Comparison of ENCODE assay signal across 35 mouse cellular contexts in the genomic region with DNA sequence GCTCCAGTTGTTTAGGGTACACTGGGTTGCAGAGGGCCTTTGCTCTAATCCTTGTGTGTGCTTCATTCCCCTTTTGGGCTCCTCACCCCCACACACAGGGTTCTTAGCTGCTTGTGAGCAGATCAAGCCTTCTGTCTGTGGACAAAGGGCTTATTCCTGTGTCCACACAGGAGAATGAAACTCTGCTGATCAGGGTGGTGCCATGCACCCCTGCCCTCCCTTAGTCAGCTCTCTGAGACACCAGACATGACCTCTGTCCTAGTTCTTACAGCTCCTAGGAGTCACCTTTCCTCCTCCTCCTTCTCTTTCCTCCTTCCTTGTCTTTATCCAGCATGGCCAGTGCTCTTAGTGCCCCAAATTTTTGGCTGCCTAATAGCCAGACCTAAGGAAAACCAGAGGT. TPM values are rescaled to one million over a fixed set of nuclear protein-coding genes. Genes with fewer than 3 reads are reported as not detected.
DNase-seq lines count a peak whose midpoint lies in the region; ATAC-seq and TF ChIP-seq lines count a peak whose summit lies in the region.
"Had no signal": no experiment of that assay in that cellular context is flagged by ENCODE, and none has a peak within 500 bp of the region (broad histone marks: within the 10 kb centered on the region; RNA-seq: fewer than 3 reads in every experiment).

No protein-coding gene starts in this region.

- no peak for ATAC-seq in heart, embryonic 11.5 days (replicated peaks; ENCODE audit: insufficient number of reproducible peaks, low FRiP score, low TSS enrichment)
- ATAC-seq in intestine, postnatal 0 days: no peak
- ATAC-seq in stomach, embryonic 16.5 days (ENCODE audit: insufficient read depth, low FRiP score): no peak
- ATAC-seq: activated CD4-positive, CD25-positive, alpha-beta regulatory T cell, adult 4 months; forebrain, embryonic 16.5 days had no signal

- no peak overlapping the region for H3K9ac ChIP-seq in heart, adult 2 months (ENCODE audit: low read depth, low read length)
- H3K9ac ChIP-seq in heart, embryonic 11.5 days (ENCODE audit: low read depth, low read length): no peak overlapping the region
- no peak overlapping the region for H3K9ac ChIP-seq in ES-E14 (ENCODE audit: insufficient read depth, low read depth, low read length, poor library complexity, severe bottlenecking)
- H3K9ac ChIP-seq in intestine, postnatal 0 days (ENCODE audit: low read depth, low read length): no peak overlapping the region
- H3K9ac ChIP-seq in stomach, embryonic 16.5 days (ENCODE audit: low read length): no peak overlapping the region
- H3K9ac ChIP-seq: embryonic facial prominence, embryonic 13.5 days; forebrain, embryonic 12.5 days; hindbrain, embryonic 12.5 days; hindbrain, embryonic 15.5 days had no signal

- no peak overlapping the region for H3K4me2 ChIP-seq in heart, embryonic 11.5 days
- H3K4me2 ChIP-seq in intestine, postnatal 0 days (replicated peaks; ENCODE audit: low read depth): no peak overlapping the region
- H3K4me2 ChIP-seq in stomach, embryonic 16.5 days (ENCODE audit: low read depth, low read length): no peak overlapping the region
- H3K4me2 ChIP-seq: embryonic facial prominence, embryonic 13.5 days; forebrain, embryonic 12.5 days; hindbrain, embryonic 12.5 days; hindbrain, embryonic 15.5 days had no signal

- intact Hi-C loops in heart, adult 2 months (cut with DNase I): no loop called here

- no peak for TF ChIP-seq CTCF in heart, adult 2 months (IDR thresholded peaks at IDR 0.05)
- TF ChIP-seq CTCF in intestine, postnatal 0 days (IDR thresholded peaks at IDR 0.05; ENCODE audit: low read depth): no peak

- H3K36me3 ChIP-seq in heart, adult 2 months (ENCODE audit: control insufficient read depth, insufficient read depth, low read length): no peaks in the 10 kb centered on the region
- H3K36me3 ChIP-seq in heart, embryonic 11.5 days (ENCODE audit: control insufficient read depth, insufficient read depth, low read length): no peaks in the 10 kb centered on the region
- no peaks in the 10 kb centered on the region for H3K36me3 ChIP-seq in ES-E14 (ENCODE audit: control insufficient read depth, insufficient read depth, low read length, poor library complexity, severe bottlenecking)
- H3K36me3 ChIP-seq in intestine, postnatal 0 days (ENCODE audit: control insufficient read depth, insufficient read depth): no peaks in the 10 kb centered on the region
- H3K36me3 ChIP-seq in stomach, embryonic 16.5 days (ENCODE audit: control insufficient read depth, insufficient read depth, low read length): no peaks in the 10 kb centered on the region
- H3K36me3 ChIP-seq: embryonic facial prominence, embryonic 10.5 days; embryonic facial prominence, embryonic 13.5 days; forebrain, embryonic 12.5 days; heart, embryonic 10.5 days; hindbrain, embryonic 12.5 days; hindbrain, embryonic 15.5 days had no signal

- H3K4me3 ChIP-seq in heart, adult 2 months: peak overlapping the region; percentile 14; the same call in 1 of the 2 replicates
- H3K4me3 ChIP-seq in heart, embryonic 11.5 days (ENCODE audit: low read depth, low read length): no peak overlapping the region
- H3K4me3 ChIP-seq in ES-E14 (ENCODE audit: insufficient read depth in 1 of 2, low read depth in 1 of 2, low read length in 2 of 2, poor library complexity in 1 of 2, severe bottlenecking in 1 of 2): no peak overlapping the region
- no peak overlapping the region for H3K4me3 ChIP-seq in intestine, postnatal 0 days (ENCODE audit: low read depth, low read length)
- H3K4me3 ChIP-seq in stomach, embryonic 16.5 days (replicated peaks; ENCODE audit: low read length): no peak overlapping the region
- H3K4me3 ChIP-seq: embryonic facial prominence, embryonic 10.5 days; embryonic facial prominence, embryonic 13.5 days; erythroblast, embryonic 14.5 days; forebrain, embryonic 12.5 days; heart, embryonic 10.5 days; hindbrain, embryonic 12.5 days; hindbrain, embryonic 15.5 days had no signal

- DNase-seq in heart, adult 2 months: no peak
- DNase-seq in ES-E14 (ENCODE audit: low read depth, low spot score): no peak
- no peak for DNase-seq in kidney, postnatal 25 days
- no peak for DNase-seq in liver
- no peak for DNase-seq in cerebellum, adult 18-20 months
- DNase-seq: adrenal gland, postnatal 10 days; adrenal gland, postnatal 36 days; cerebellum, adult 11 months; cerebellum, adult 8-10 months; cerebellum, postnatal 10 days; cerebellum, postnatal 36 days; embryo, embryonic 11 days; gastrocnemius, postnatal 10 days; heart, adult 18-20 months had no signal

- no peaks in the 10 kb centered on the region for H3K79me2 ChIP-seq in heart, adult 2 months (replicated peaks; ENCODE audit: control insufficient read depth, insufficient read depth, low read length)

- no peak for TF ChIP-seq EP300 in heart, adult 2 months (IDR thresholded peaks at IDR 0.05; ENCODE audit: insufficient read depth, low read depth, low read length)

- no peaks in the 10 kb centered on the region for H3K9me3 ChIP-seq in heart, embryonic 11.5 days (replicated peaks; ENCODE audit: control insufficient read depth, low read length)
- H3K9me3 ChIP-seq in ES-E14 (ENCODE audit: control insufficient read depth, insufficient read depth, low read depth, low read length): no peaks in the 10 kb centered on the region
- H3K9me3 ChIP-seq in intestine, postnatal 0 days (ENCODE audit: control insufficient read depth): no peaks in the 10 kb centered on the region
- no peaks in the 10 kb centered on the region for H3K9me3 ChIP-seq in stomach, embryonic 16.5 days (replicated peaks; ENCODE audit: control insufficient read depth, low read length)
- H3K9me3 ChIP-seq: embryonic facial prominence, embryonic 10.5 days; embryonic facial prominence, embryonic 13.5 days; forebrain, embryonic 12.5 days; heart, embryonic 10.5 days; hindbrain, embryonic 12.5 days; hindbrain, embryonic 15.5 days had no signal

- no peaks in the 10 kb centered on the region for H3K27me3 ChIP-seq in heart, adult 2 months (ENCODE audit: control insufficient read depth, insufficient read depth, low read length)
- no peaks in the 10 kb centered on the region; the same call in 1 of the 2 replicates for H3K27me3 ChIP-seq in heart, embryonic 11.5 days (ENCODE audit: control insufficient read depth, insufficient read depth, low read length)
- H3K27me3 ChIP-seq in intestine, postnatal 0 days (replicated peaks; ENCODE audit: control insufficient read depth, insufficient read depth, low read length): no peaks in the 10 kb centered on the region
- no peaks in the 10 kb centered on the region for H3K27me3 ChIP-seq in stomach, embryonic 16.5 days (ENCODE audit: control insufficient read depth, insufficient read depth, low read length)
- H3K27me3 ChIP-seq: embryonic facial prominence, embryonic 13.5 days; hindbrain, embryonic 15.5 days had no signal

- TF ChIP-seq POLR2A in heart, adult 2 months (IDR thresholded peaks at IDR 0.05; ENCODE audit: insufficient read depth, low read depth, low read length): no peak

- peaks cover 4% of the 10 kb centered on the region for H3K4me1 ChIP-seq in heart, adult 2 months (ENCODE audit: control insufficient read depth, insufficient read depth, low read length)
- H3K4me1 ChIP-seq in heart, embryonic 11.5 days (ENCODE audit: control insufficient read depth, insufficient read depth, low read length): peaks cover 8% of the 10 kb centered on the region
- H3K4me1 ChIP-seq in ES-E14 (ENCODE audit: control insufficient read depth in 2 of 2, insufficient read depth in 2 of 2, low read length in 2 of 2, poor library complexity in 1 of 2): peaks cover 19 to 39% of the 10 kb centered on the region in 2 experiments
- peaks cover 6% of the 10 kb centered on the region; the same call in 1 of the 2 replicates for H3K4me1 ChIP-seq in intestine, postnatal 0 days (replicated peaks; ENCODE audit: control insufficient read depth, insufficient read depth, low read length)
- H3K4me1 ChIP-seq in stomach, embryonic 16.5 days (ENCODE audit: control insufficient read depth, insufficient read depth, low read length): peaks cover 11% of the 10 kb centered on the region
- H3K4me1 ChIP-seq: forebrain, embryonic 12.5 days had no signal

- in situ Hi-C loops in ES-E14 (cut with MboI; ENCODE audit: low sequenced_read_pairs in 2 of 2, unreplicated experiment in 2 of 2): no loop called here

- peak overlapping the region; percentile 61 for H3K27ac ChIP-seq in heart, adult 2 months
- H3K27ac ChIP-seq in heart, embryonic 11.5 days (ENCODE audit: low read depth, low read length): no peak overlapping the region
- H3K27ac ChIP-seq in ES-E14 (ENCODE audit: insufficient read depth, low read depth, low read length, poor library complexity, severe bottlenecking): peak overlapping the region; percentile 69; the same call in 1 of the 2 replicates
- H3K27ac ChIP-seq in intestine, postnatal 0 days (ENCODE audit: low read depth, low read length): peak overlapping the region; percentile 71
- peak overlapping the region; percentile 54; the same call in 1 of the 2 replicates for H3K27ac ChIP-seq in stomach, embryonic 16.5 days (ENCODE audit: low read length)
- H3K27ac ChIP-seq: embryonic facial prominence, embryonic 10.5 days; embryonic facial prominence, embryonic 13.5 days; forebrain, embryonic 12.5 days; heart, embryonic 10.5 days; hindbrain, embryonic 12.5 days; hindbrain, embryonic 15.5 days had no signal

RNA-seq across cellular contexts. Expression of a gene that starts 7.7 kb away (rescaled TPM):
- total RNA-seq in heart, adult 2 months (2021): 10 to 100 TPM; 52.8 to 59.2 TPM
- polyA plus RNA-seq in heart, adult 2 months (2012; rRNA removed): 117 and 142 TPM in 2 replicates
- 15.7 and 20.6 TPM in 2 replicates for polyA plus RNA-seq in heart, embryonic 11.5 days (2014; fragmentation: Nextera tagmentation; extraction: Ambion mirVana)
- 60.4 and 88.2 TPM in 2 replicates for total RNA-seq in ES-E14 (2012; rRNA removed)
- 124 and 128 TPM in 2 replicates for polyA plus RNA-seq in intestine, postnatal 0 days (2015; fragmentation: Nextera tagmentation; extraction: Ambion mirVana)
- 66.8 and 72.1 TPM in 2 replicates for polyA plus RNA-seq in stomach, embryonic 16.5 days (2015; fragmentation: Nextera tagmentation; extraction: Ambion mirVana)

RNA-seq across cellular contexts. Expression of a gene that starts 16.4 kb away (rescaled TPM):
- total RNA-seq in heart, adult 2 months (2021): 10 to 100 TPM; 20.0 to 21.1 TPM
- 45.7 and 47.6 TPM in 2 replicates for polyA plus RNA-seq in heart, adult 2 months (2012; rRNA removed)
- polyA plus RNA-seq in heart, embryonic 11.5 days (2014; fragmentation: Nextera tagmentation; extraction: Ambion mirVana): 13.4 and 14.9 TPM in 2 replicates
- 24.6 and 46.6 TPM in 2 replicates for total RNA-seq in ES-E14 (2012; rRNA removed)
- 6.8 and 6.9 TPM in 2 replicates for polyA plus RNA-seq in intestine, postnatal 0 days (2015; fragmentation: Nextera tagmentation; extraction: Ambion mirVana)
- polyA plus RNA-seq in stomach, embryonic 16.5 days (2015; fragmentation: Nextera tagmentation; extraction: Ambion mirVana): 23.2 and 27.3 TPM in 2 replicates
- polyA plus RNA-seq: erythroblast, embryonic 14.5 days had no signal

RNA-seq across cellular contexts. Expression of a gene that starts 25.5 kb away (rescaled TPM):
- total RNA-seq in heart, adult 2 months (2021): not detected
- not detected in 2 replicates for polyA plus RNA-seq in heart, adult 2 months (2012; rRNA removed)
- polyA plus RNA-seq in heart, embryonic 11.5 days (2014; fragmentation: Nextera tagmentation; extraction: Ambion mirVana): not detected in 2 replicates
- not detected in 2 replicates for total RNA-seq in ES-E14 (2012; rRNA removed)
- polyA plus RNA-seq in intestine, postnatal 0 days (2015; fragmentation: Nextera tagmentation; extraction: Ambion mirVana): not detected in 2 replicates
- not detected in 2 replicates for polyA plus RNA-seq in stomach, embryonic 16.5 days (2015; fragmentation: Nextera tagmentation; extraction: Ambion mirVana)
- total RNA-seq: adrenal gland, adult 18-20 months; adrenal gland, postnatal 10 days; adrenal gland, postnatal 36 days; gastrocnemius, adult 18-20 months; heart, adult 18-20 months; heart, postnatal 25 days; hematopoietic stem cell, adult 5-6 weeks had no signal
- polyA plus RNA-seq: activated CD4-positive, CD25-positive, alpha-beta regulatory T cell, adult 4 months; cortical plate, adult 2 months; embryonic facial prominence, embryonic 10.5 days; embryonic facial prominence, embryonic 13.5 days; erythroblast, embryonic 14.5 days; forebrain, embryonic 12.5 days; forebrain, embryonic 16.5 days; gonadal fat pad, adult 2 months; heart, embryonic 10.5 days; heart, embryonic 14.5 days; heart, postnatal 0 days; hindbrain, embryonic 12.5 days; hindbrain, embryonic 15.5 days; intestine, embryonic 14.5 days had no signal

RNA-seq across cellular contexts. Expression of a gene that starts 32.1 kb away (rescaled TPM):
- 100 to 1,000 TPM; 102 to 111 TPM for total RNA-seq in heart, adult 2 months (2021)
- polyA plus RNA-seq in heart, adult 2 months (2012; rRNA removed): 499 and 610 TPM in 2 replicates
- 145 and 157 TPM in 2 replicates for polyA plus RNA-seq in heart, embryonic 11.5 days (2014; fragmentation: Nextera tagmentation; extraction: Ambion mirVana)
- 104 and 156 TPM in 2 replicates for total RNA-seq in ES-E14 (2012; rRNA removed)
- 54.4 and 65.2 TPM in 2 replicates for polyA plus RNA-seq in intestine, postnatal 0 days (2015; fragmentation: Nextera tagmentation; extraction: Ambion mirVana)
- 116 and 120 TPM in 2 replicates for polyA plus RNA-seq in stomach, embryonic 16.5 days (2015; fragmentation: Nextera tagmentation; extraction: Ambion mirVana)

RNA-seq across cellular contexts. Expression of a gene that starts 59.2 kb away (rescaled TPM):
- not detected for total RNA-seq in heart, adult 2 months (2021)
- polyA plus RNA-seq in heart, adult 2 months (2012; rRNA removed): not detected in 2 replicates
- polyA plus RNA-seq in heart, embryonic 11.5 days (2014; fragmentation: Nextera tagmentation; extraction: Ambion mirVana): not detected in 2 replicates
- not detected in 2 replicates for total RNA-seq in ES-E14 (2012; rRNA removed)
- not detected in 2 replicates for polyA plus RNA-seq in intestine, postnatal 0 days (2015; fragmentation: Nextera tagmentation; extraction: Ambion mirVana)
- polyA plus RNA-seq in stomach, embryonic 16.5 days (2015; fragmentation: Nextera tagmentation; extraction: Ambion mirVana): not detected in 2 replicates
- total RNA-seq: adrenal gland, adult 18-20 months; adrenal gland, postnatal 10 days; adrenal gland, postnatal 36 days; gastrocnemius, adult 18-20 months; gastrocnemius, postnatal 10 days; heart, adult 18-20 months; heart, postnatal 25 days; hematopoietic stem cell, adult 5-6 weeks had no signal
- polyA plus RNA-seq: cortical plate, adult 2 months; embryonic facial prominence, embryonic 10.5 days; embryonic facial prominence, embryonic 13.5 days; erythroblast, embryonic 14.5 days; forebrain, embryonic 12.5 days; forebrain, embryonic 16.5 days; gonadal fat pad, adult 2 months; heart, embryonic 10.5 days; heart, embryonic 14.5 days; heart, postnatal 0 days; hindbrain, embryonic 12.5 days; hindbrain, embryonic 15.5 days; intestine, embryonic 14.5 days had no signal
